Mouse (Mus musculus): ENCODE measurements around the gene Gse1.

DNA sequence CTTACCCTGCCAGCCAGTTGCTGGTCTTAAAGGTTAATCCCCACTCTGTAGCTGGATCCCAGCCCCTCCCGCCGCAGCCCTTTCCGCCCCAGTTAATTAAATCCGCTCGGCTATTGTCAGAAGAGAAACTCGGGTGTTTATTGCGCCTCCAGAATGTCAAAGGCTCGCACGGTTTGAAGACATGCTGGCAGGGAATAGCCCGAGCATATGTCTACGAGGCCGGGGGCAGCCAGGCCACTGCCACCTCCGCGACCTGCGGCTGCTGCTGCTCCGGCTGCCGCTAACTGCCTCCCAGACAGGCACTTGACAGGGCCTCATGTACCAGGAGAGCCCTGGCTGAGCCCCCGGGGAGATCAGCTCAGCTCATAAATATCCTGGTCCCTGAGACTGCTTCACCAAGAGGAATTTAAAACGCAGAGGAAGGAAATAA, 276.8 kb downstream of the Gse1 start:
- no peak for TF ChIP-seq CTCF (IDR thresholded peaks at IDR 0.05; ENCODE audit: borderline replicate concordance, insufficient read depth, low read depth, low read length)
- no peak for TF ChIP-seq POLR2A (IDR thresholded peaks at IDR 0.05; ENCODE audit: borderline replicate concordance, insufficient read depth, low read length)

All from cerebellum, adult 2 months (tissue).